Mouse (Mus musculus) MEL (cell line): ENCODE measurements around the gene Svs6.

Experiments
- CHD2 ChIP-seq: IDR thresholded peaks from 2 replicates; pipeline ENCODE4 v1.6.1; 2011; ENCODE audit warnings: low read length, improper control_type of control experiment
- CTCF ChIP-seq, 3 experiments: IDR thresholded peaks in 2 of 3; conservative IDR thresholded peaks in 1 of 3; 2 replicates each; pipeline ENCODE4 v1.5.1; 2011 to 2012; ENCODE audit warnings: low read length in 3 of 3, low read depth in 2 of 3, mild to moderate bottlenecking in 2 of 3, improper control_type of control experiment in 1 of 3, inconsistent platforms in 1 of 3, mixed read lengths in 1 of 3, moderate library complexity in 1 of 3; ENCODE audit not compliant: control insufficient read depth in 1 of 3, insufficient read depth in 1 of 3, poor library complexity in 1 of 3, severe bottlenecking in 1 of 3
- JUND ChIP-seq: IDR thresholded peaks from 2 replicates; pipeline ENCODE4 v1.6.1; 2011; ENCODE audit warnings: low read depth, mild to moderate bottlenecking, improper control_type of control experiment, low read length
- POLR2AphosphoS2 ChIP-seq: IDR thresholded peaks from 2 replicates; pipeline ENCODE4 v1.6.1; 2011; ENCODE audit warnings: low read length, improper control_type of control experiment
- POLR2AphosphoS5 ChIP-seq: IDR thresholded peaks from 2 replicates; pipeline ENCODE4 v1.6.1; 2012; ENCODE audit warnings: low read depth, borderline replicate concordance, mild to moderate bottlenecking, inconsistent platforms, low read length, moderate library complexity, mixed read lengths
- SMC3 ChIP-seq: IDR thresholded peaks from 2 replicates; pipeline ENCODE4 v1.6.1; 2011; ENCODE audit warnings: low read depth, low read length, improper control_type of control experiment
- TAL1 ChIP-seq: IDR thresholded peaks from 2 replicates; pipeline ENCODE4 v1.6.1; 2012; ENCODE audit warnings: mild to moderate bottlenecking, inconsistent platforms, low read length, moderate library complexity, mixed read lengths
- UBTF ChIP-seq: IDR thresholded peaks from 2 replicates; pipeline ENCODE4 v1.6.1; 2012; ENCODE audit warnings: low read depth, mild to moderate bottlenecking, inconsistent platforms, low read length, improper control_type of control experiment, moderate library complexity, borderline replicate concordance; ENCODE audit not compliant: insufficient read depth
- ZMIZ1 ChIP-seq: IDR thresholded peaks from 2 replicates; pipeline ENCODE4 v1.6.1; 2012; ENCODE audit warnings: low read depth, mild to moderate bottlenecking, inconsistent platforms, low read length, improper control_type of control experiment, moderate library complexity

DNA sequence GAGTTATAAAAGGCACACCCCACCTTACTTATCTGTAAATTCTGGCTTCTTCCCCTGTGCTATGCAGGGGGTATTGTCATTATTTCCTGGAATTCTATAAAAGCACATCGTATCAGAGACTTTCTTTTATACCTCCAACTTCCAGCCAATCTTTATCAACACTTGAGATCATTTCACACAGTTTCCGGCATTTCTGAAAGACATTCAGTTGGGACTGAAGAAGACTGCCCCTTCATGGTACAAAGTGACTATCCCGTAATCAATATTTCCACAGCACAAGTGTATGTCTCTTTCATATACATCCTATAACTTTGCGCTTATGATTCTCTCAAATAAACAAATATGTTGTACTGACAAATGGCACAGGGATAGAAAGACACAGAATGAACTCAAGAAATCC, 38.2 kb upstream of the Svs6 start, which contains the start of gene Svs4:
- TF ChIP-seq SMC3, result no peak
- no peak for TF ChIP-seq POLR2AphosphoS2
- TF ChIP-seq UBTF, result no peak
- TF ChIP-seq POLR2AphosphoS5, result no peak
- TF ChIP-seq ZMIZ1, result no peak
- no peak for TF ChIP-seq CHD2
- TF ChIP-seq TAL1, result no peak
- no peak for TF ChIP-seq JUND
- TF ChIP-seq CTCF (IDR thresholded peaks at IDR 0.05 in 2 of 3, conservative IDR thresholded peaks at IDR 0.05 in 1 of 3; ENCODE audit: control insufficient read depth in 1 of 3, insufficient read depth in 1 of 3, low read depth in 2 of 3, low read length in 3 of 3, poor library complexity in 1 of 3, severe bottlenecking in 1 of 3), result no peak
